Mouse (Mus musculus) layer of hippocampus, adult 9-10 months (tissue): ENCODE results near the gene Zfp943.

Experiments used
- DNase-seq: peaks from one replicate; pipeline ENCODE4 v3.0.0; 2022; ENCODE audit warnings: low spot score

The Zfp943 gene

GRCm38 (mm10) chr17:21962107-21962907 is at the start of gene Zfp943, which contains the start of gene Zfp942:
Gene Zfp943 (plus strand): TSS chr17:21962552.
Gene Zfp942 (minus strand): TSS chr17:21962464.
- DNase-seq, result peak; percentile 69

- DNase-seq, result no peak
These were observed 950 bp downstream of the Zfp943 start for GRCm38 (mm10) chr17:21963302-21963701.

GRCm38 (mm10) chr17:22035594-22035993 is 73.2 kb downstream of the Zfp943 start:
- DNase-seq, result peak; percentile 9

- no peak for DNase-seq
These were observed 87.1 kb downstream of the Zfp943 start for GRCm38 (mm10) chr17:22049403-22049802.

- DNase-seq, result no peak
These were observed 90.9 kb downstream of the Zfp943 start for GRCm38 (mm10) chr17:22053211-22053610.

- peak; percentile 21 for DNase-seq
These were observed 118.8 kb downstream of the Zfp943 start for GRCm38 (mm10) chr17:22081031-22081631.

GRCm38 (mm10) chr17:22083224-22083623 is 120.9 kb downstream of the Zfp943 start:
- DNase-seq, result peak; percentile 31

- DNase-seq, result no peak
These were observed 156.4 kb downstream of the Zfp943 start for GRCm38 (mm10) chr17:22118770-22119169.
